8 mouse cellular contexts compared by ENCODE assay signal in the genomic region with DNA sequence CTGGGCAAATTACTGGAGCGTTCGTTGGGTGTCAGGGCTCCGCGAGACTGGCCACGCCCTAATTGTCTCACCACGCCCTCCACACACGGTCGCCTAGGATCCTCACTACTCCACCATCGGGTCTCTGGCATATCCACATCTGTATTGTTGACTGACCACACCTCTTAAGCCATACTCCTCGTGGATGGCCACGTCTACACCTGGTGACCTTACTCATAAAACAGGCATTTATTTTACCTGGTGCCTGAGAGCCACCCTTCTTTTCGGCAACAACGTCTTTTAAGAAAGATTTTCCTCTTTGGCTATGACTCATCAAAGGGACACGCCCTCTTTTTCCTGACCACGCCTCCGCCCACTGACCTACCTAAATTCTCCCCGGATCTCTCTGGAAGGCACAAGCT. TPM values are rescaled to one million over a fixed set of nuclear protein-coding genes. Genes with fewer than 3 reads are reported as not detected.
DNase-seq lines count a peak whose midpoint lies in the region; ATAC-seq lines count a peak whose summit lies in the region.

A gene (minus strand): TSS at position 297 of the 401 bp plus-strand sequence.

- H3K36me3 ChIP-seq in hindbrain, embryonic 15.5 days, result no peaks in the 10 kb centered on the region
- no peaks in the 10 kb centered on the region for H3K36me3 ChIP-seq in megakaryocyte, embryonic 14.5 days (replicated peaks; ENCODE audit: low read length)

- H3K4me3 ChIP-seq in hindbrain, embryonic 15.5 days, result peak within 1 kb of the TSS; percentile 18
- peak within 1 kb of the TSS; percentile 85 for H3K4me3 ChIP-seq in megakaryocyte, embryonic 14.5 days (replicated peaks)

- no peak within 1 kb of the TSS for H3K27ac ChIP-seq in hindbrain, embryonic 15.5 days (replicated peaks)

- peak within 1 kb of the TSS; percentile 29 for H3K4me2 ChIP-seq in hindbrain, embryonic 15.5 days

- ATAC-seq in activated CD4-positive, CD25-positive, alpha-beta regulatory T cell, adult 4 months, result peak; percentile 43
- ATAC-seq in hindbrain, embryonic 15.5 days (ENCODE audit: low FRiP score, low read depth), result no peak

- 8% methylated on average over 17 of the region's 17 CpGs for WGBS in hindbrain, embryonic 15.5 days

- H3K9me3 ChIP-seq in hindbrain, embryonic 15.5 days, result no peaks in the 10 kb centered on the region
- H3K9me3 ChIP-seq in megakaryocyte, embryonic 14.5 days, result peaks cover 9% of the 10 kb centered on the region; the same call in 1 of the 2 replicates

- peaks cover 19% of the 10 kb centered on the region for H3K4me1 ChIP-seq in hindbrain, embryonic 15.5 days (replicated peaks)
- H3K4me1 ChIP-seq in megakaryocyte, embryonic 14.5 days, result peaks cover 28% of the 10 kb centered on the region

- DNase-seq in left cerebral cortex, adult 18-20 months (ENCODE audit: low spot score in 2 of 2), result no peak
- DNase-seq in left cerebral cortex, adult 9 months (ENCODE audit: low spot score in 2 of 2), result no peak
- no peak for DNase-seq in layer of hippocampus, postnatal 14 days (ENCODE audit: low spot score in 2 of 2)
- DNase-seq in adrenal gland, postnatal 4 days (ENCODE audit: low spot score in 2 of 2), result no peak
- no peak for DNase-seq in MN1 (ENCODE audit: low spot score)

- no peak within 1 kb of the TSS for H3K9ac ChIP-seq in hindbrain, embryonic 15.5 days

- H3K27me3 ChIP-seq in hindbrain, embryonic 15.5 days, result peaks cover 21% of the 10 kb centered on the region
- H3K27me3 ChIP-seq in megakaryocyte, embryonic 14.5 days (replicated peaks), result peaks cover 73% of the 10 kb centered on the region

RNA-seq across cellular contexts. Expression of the gene that starts here (rescaled TPM):
- 10 to 100 TPM; 33.6 to 38.3 TPM for total RNA-seq in left cerebral cortex, adult 18-20 months (2021)
- 10 to 100 TPM; 20.6 to 24.7 TPM for polyA plus RNA-seq in activated CD4-positive, CD25-positive, alpha-beta regulatory T cell, adult 4 months (2017; shearing (Covaris generic))
- polyA plus RNA-seq in hindbrain, embryonic 15.5 days (2015; fragmentation: Nextera tagmentation; extraction: Ambion mirVana), result 10.8 and 11.9 TPM in 2 replicates
- 0.60 TPM in 1 of 2 replicates, not detected in the other for polyA plus RNA-seq in megakaryocyte, embryonic 14.5 days (2012; ENCODE audit: insufficient read depth, low replicate concordance)
- total RNA-seq in layer of hippocampus, postnatal 14 days (2021), result 1 to 10 TPM; 2.6 to 3.3 TPM
- total RNA-seq in adrenal gland, postnatal 4 days (2021), result under 1 TPM in 1 of 2 experiments, not detected in 1; 0.78 TPM

Comparison
In these comparisons a context has a peak if more than half of its experiments do, and no peak if none do; other contexts are left out.
1. RNA of the gene that starts here (total RNA-seq): 33.6 to 38.3 TPM in left cerebral cortex, adult 18-20 months; 2.6 to 3.3 TPM in layer of hippocampus, postnatal 14 days and 0.78 TPM in adrenal gland, postnatal 4 days; every median in the first group is over 4 times any median in the second.